Mouse (Mus musculus) MEL (cell line): ENCODE results near the gene Nphp4. TPM values are rescaled to one million over a fixed set of nuclear protein-coding genes. Genes with fewer than 3 reads are reported as not detected.

ENCODE experiments used
- DNase-seq: peaks from one replicate; pipeline ENCODE4 v3.0.0; 2011; ENCODE audit warnings: low read depth, low spot score
- H3K27ac ChIP-seq: 2 replicates; pipeline ENCODE4 v1.5.1; 2012; ENCODE audit warnings: low read depth, mild to moderate bottlenecking, control low read depth, low read length, moderate library complexity; ENCODE audit not compliant: control insufficient read depth
- H3K27me3 ChIP-seq, 2 experiments: fragments of 150-350 bp in 1 of 2; sonication (generic) in 1 of 2; 2 replicates each; pipeline ENCODE4 v1.6.1; 2012; ENCODE audit warnings: low read length in 2 of 2, mild to moderate bottlenecking in 2 of 2, improper control_type of control experiment in 1 of 2, moderate library complexity in 1 of 2; ENCODE audit not compliant: insufficient read depth in 2 of 2, control insufficient read depth in 1 of 2
- H3K36me3 ChIP-seq, 2 experiments: 2 replicates each; pipeline ENCODE4 v1.6.1; 2012 to 2014; ENCODE audit warnings: low read length in 2 of 2, improper control_type of control experiment in 1 of 2, inconsistent platforms in 1 of 2, mild to moderate bottlenecking in 1 of 2; ENCODE audit not compliant: insufficient read depth in 2 of 2, control insufficient read depth in 1 of 2
- H3K4me1 ChIP-seq, 2 experiments: fragments of 150-350 bp in 1 of 2; sonication (generic) in 1 of 2; 2 replicates each; pipeline ENCODE4 v1.6.1; 2012; ENCODE audit warnings: low read length in 2 of 2, improper control_type of control experiment in 1 of 2, mild to moderate bottlenecking in 1 of 2; ENCODE audit not compliant: insufficient read depth in 2 of 2, control insufficient read depth in 1 of 2
- H3K4me3 ChIP-seq, 2 experiments: fragments of 150-350 bp in 1 of 2; sonication (generic) in 1 of 2; 2 replicates each; pipeline ENCODE4 v1.5.1; 2012; ENCODE audit warnings: low read depth in 2 of 2, low read length in 2 of 2, mild to moderate bottlenecking in 2 of 2, moderate library complexity in 2 of 2, control low read depth in 1 of 2, improper control_type of control experiment in 1 of 2; ENCODE audit not compliant: control insufficient read depth in 1 of 2, insufficient read depth in 1 of 2
- H3K79me2 ChIP-seq: 2 replicates; pipeline ENCODE4 v1.6.1; 2012; ENCODE audit warnings: mild to moderate bottlenecking, low read length, moderate library complexity; ENCODE audit not compliant: control insufficient read depth, poor library complexity, insufficient read depth
- H3K9ac ChIP-seq: 2 replicates; pipeline ENCODE4 v1.6.1; 2012; ENCODE audit warnings: low read depth, mild to moderate bottlenecking, control low read depth, low read length, moderate library complexity; ENCODE audit not compliant: control insufficient read depth, poor library complexity, severe bottlenecking
- H3K9me3 ChIP-seq: fragments of 150-350 bp; sonication (generic); replicated peaks from 2 replicates; pipeline ENCODE4 v1.6.1; 2012; ENCODE audit warnings: mild to moderate bottlenecking, low read length, improper control_type of control experiment, moderate library complexity; ENCODE audit not compliant: insufficient read depth
- BHLHE40 ChIP-seq: IDR thresholded peaks from 2 replicates; pipeline ENCODE4 v1.6.1; 2012; ENCODE audit warnings: low read depth, mild to moderate bottlenecking, inconsistent platforms, low read length, improper control_type of control experiment, borderline replicate concordance
- CHD1 ChIP-seq: IDR thresholded peaks from 2 replicates; pipeline ENCODE4 v1.6.1; 2012; ENCODE audit warnings: low read depth, mild to moderate bottlenecking, inconsistent platforms, low read length, improper control_type of control experiment
- ELF1 ChIP-seq: IDR thresholded peaks from 2 replicates; pipeline ENCODE4 v1.6.1; 2014; ENCODE audit warnings: low read depth, mild to moderate bottlenecking, inconsistent platforms, low read length, improper control_type of control experiment, moderate library complexity
- EP300 ChIP-seq, 2 experiments: IDR thresholded peaks; 2 replicates each; pipeline ENCODE4 v1.6.1; 2011; ENCODE audit warnings: improper control_type of control experiment in 2 of 2, low read length in 2 of 2, low read depth in 1 of 2, mild to moderate bottlenecking in 1 of 2
- ETS1 ChIP-seq: IDR thresholded peaks from 2 replicates; pipeline ENCODE4 v1.6.1; 2012; ENCODE audit warnings: low read depth, mild to moderate bottlenecking, inconsistent platforms, low read length, improper control_type of control experiment, moderate library complexity
- GABPA ChIP-seq: IDR thresholded peaks from 2 replicates; pipeline ENCODE4 v1.6.1; 2012; ENCODE audit warnings: low read depth, mild to moderate bottlenecking, inconsistent platforms, low read length, improper control_type of control experiment, moderate library complexity
- JUND ChIP-seq: IDR thresholded peaks from 2 replicates; pipeline ENCODE4 v1.6.1; 2011; ENCODE audit warnings: low read depth, mild to moderate bottlenecking, improper control_type of control experiment, low read length
- KAT2A ChIP-seq: conservative IDR thresholded peaks from 2 replicates; pipeline ENCODE4 v1.6.1; 2012; ENCODE audit warnings: low read depth, low read length, improper control_type of control experiment, inconsistent platforms
- MAFK ChIP-seq: IDR thresholded peaks from 2 replicates; pipeline ENCODE4 v1.6.1; 2011; ENCODE audit warnings: low read depth, mild to moderate bottlenecking, low read length, improper control_type of control experiment, borderline replicate concordance
- MAX ChIP-seq: IDR thresholded peaks from 2 replicates; pipeline ENCODE4 v1.6.1; 2011; ENCODE audit warnings: low read length, improper control_type of control experiment
- MAZ ChIP-seq: IDR thresholded peaks from 2 replicates; pipeline ENCODE4 v1.6.1; 2012; ENCODE audit warnings: low read depth, mild to moderate bottlenecking, inconsistent platforms, low read length, improper control_type of control experiment
- MEF2A ChIP-seq: IDR thresholded peaks from 2 replicates; pipeline ENCODE4 v1.6.1; 2014; ENCODE audit warnings: low read depth, mild to moderate bottlenecking, inconsistent platforms, low read length, improper control_type of control experiment; ENCODE audit not compliant: poor library complexity, insufficient replicate concordance, severe bottlenecking; ENCODE audit errors: extremely low read depth
- MYB ChIP-seq: IDR thresholded peaks from 2 replicates; pipeline ENCODE4 v1.6.1; 2011; ENCODE audit warnings: mild to moderate bottlenecking, low read depth, low read length, improper control_type of control experiment
- MYC ChIP-seq: IDR thresholded peaks from 2 replicates; pipeline ENCODE4 v1.6.1; 2011; ENCODE audit warnings: low read depth, mild to moderate bottlenecking, low read length, improper control_type of control experiment, moderate library complexity
- NELFE ChIP-seq: IDR thresholded peaks from 2 replicates; pipeline ENCODE4 v1.6.1; 2011; ENCODE audit warnings: low read depth, low read length, improper control_type of control experiment
- NRF1 ChIP-seq: IDR thresholded peaks from 2 replicates; pipeline ENCODE4 v1.6.1; 2014; ENCODE audit warnings: low read depth, mild to moderate bottlenecking, inconsistent platforms, low read length, improper control_type of control experiment, moderate library complexity; ENCODE audit not compliant: poor library complexity, insufficient read depth, severe bottlenecking
- POLR2A ChIP-seq, 2 experiments: IDR thresholded peaks; 2 replicates each; pipeline ENCODE4 v1.6.1; 2011 to 2012; ENCODE audit warnings: low read length in 2 of 2, mild to moderate bottlenecking in 2 of 2, control low read depth in 1 of 2, improper control_type of control experiment in 1 of 2, low read depth in 1 of 2, moderate library complexity in 1 of 2; ENCODE audit not compliant: control insufficient read depth in 1 of 2, insufficient read depth in 1 of 2, poor library complexity in 1 of 2
- POLR2AphosphoS2 ChIP-seq: IDR thresholded peaks from 2 replicates; pipeline ENCODE4 v1.6.1; 2011; ENCODE audit warnings: low read length, improper control_type of control experiment
- RAD21 ChIP-seq: IDR thresholded peaks from 2 replicates; pipeline ENCODE4 v1.6.1; 2011; ENCODE audit warnings: mild to moderate bottlenecking, low read depth, low read length, improper control_type of control experiment
- RCOR1 ChIP-seq: IDR thresholded peaks from 2 replicates; pipeline ENCODE4 v1.6.1; 2012; ENCODE audit warnings: low read depth, mild to moderate bottlenecking, inconsistent platforms, low read length, improper control_type of control experiment
- SIN3A ChIP-seq: IDR thresholded peaks from 2 replicates; pipeline ENCODE4 v1.6.1; 2012; ENCODE audit warnings: low read length, improper control_type of control experiment, inconsistent platforms
- SMC3 ChIP-seq: IDR thresholded peaks from 2 replicates; pipeline ENCODE4 v1.6.1; 2011; ENCODE audit warnings: low read depth, low read length, improper control_type of control experiment
- TAL1 ChIP-seq: IDR thresholded peaks from 2 replicates; pipeline ENCODE4 v1.6.1; 2012; ENCODE audit warnings: mild to moderate bottlenecking, inconsistent platforms, low read length, moderate library complexity, mixed read lengths
- TBP ChIP-seq: IDR thresholded peaks from 2 replicates; pipeline ENCODE4 v1.8.0; 2011; ENCODE audit warnings: low read depth, low read length, improper control_type of control experiment
- TCF12 ChIP-seq: IDR thresholded peaks from 2 replicates; pipeline ENCODE4 v1.6.1; 2014; ENCODE audit warnings: low read depth, mild to moderate bottlenecking, inconsistent platforms, low read length, improper control_type of control experiment, moderate library complexity
- UBTF ChIP-seq: IDR thresholded peaks from 2 replicates; pipeline ENCODE4 v1.6.1; 2012; ENCODE audit warnings: low read depth, mild to moderate bottlenecking, inconsistent platforms, low read length, improper control_type of control experiment, moderate library complexity, borderline replicate concordance; ENCODE audit not compliant: insufficient read depth
- USF1 ChIP-seq: IDR thresholded peaks from 2 replicates; pipeline ENCODE4 v1.6.1; 2014; ENCODE audit warnings: low read depth, mild to moderate bottlenecking, inconsistent platforms, low read length, improper control_type of control experiment, moderate library complexity
- USF2 ChIP-seq, 2 experiments: IDR thresholded peaks; 2 replicates each; pipeline ENCODE4 v1.6.1; 2011 to 2012; ENCODE audit warnings: improper control_type of control experiment in 2 of 2, low read length in 2 of 2, borderline replicate concordance in 1 of 2, inconsistent platforms in 1 of 2, low read depth in 1 of 2, mild to moderate bottlenecking in 1 of 2; ENCODE audit not compliant: insufficient read depth in 1 of 2
- polyA plus RNA-seq, 2 experiments: library from polyadenylated mRNA; stranded (reverse) in 1 of 2; unstranded in 1 of 2; fragments of >175 nt in 1 of 2; fragments of >200 nt in 1 of 2; gene quantifications; 2 replicates each; pipeline versions ENCODE4 v1.2.1 to v1.2.4; 2012; ENCODE audit warnings: low replicate concordance in 2 of 2, low read depth in 1 of 2; ENCODE audit not compliant: insufficient read length in 2 of 2, insufficient read depth in 1 of 2, missing spikeins in 1 of 2
- total RNA-seq: library from RNA; depleted of rRNA; stranded (reverse); fragments of 300-350 nt; gene quantifications from 2 replicates; pipeline ENCODE4 v1.2.3, GENCODE M21; 2012

Gene Nphp4
- total and polyA plus RNA-seq, 3 experiments: not detected

- Histone ChIP-seq H3K9me3 (no peaks in the 10 kb centered on the region), H3K27ac (no peak overlapping the region), H3K4me1 (no peaks in the 10 kb centered on the region), H3K36me3 (no peaks in the 10 kb centered on the region), H3K79me2 (no peaks in the 10 kb centered on the region), H3K9ac (no peak overlapping the region), H3K27me3 (no peaks in the 10 kb centered on the region), H3K4me3 (no peak overlapping the region)
- no peak for TF ChIP-seq USF2 (IDR thresholded peaks at IDR 0.05; ENCODE audit: borderline replicate concordance in 1 of 2, insufficient read depth in 1 of 2, low read depth in 1 of 2, low read length in 2 of 2)
- TF ChIP-seq EP300 (IDR thresholded peaks at IDR 0.05; ENCODE audit: low read depth in 1 of 2, low read length in 2 of 2): no peak
- TF ChIP-seq USF1: no peak
- TF ChIP-seq ELF1: no peak
- TF ChIP-seq SIN3A: no peak
- TF ChIP-seq NELFE: no peak
- no peak for TF ChIP-seq TAL1
- no peak for TF ChIP-seq NRF1
- no peak for TF ChIP-seq GABPA
- TF ChIP-seq MYB: no peak
- TF ChIP-seq KAT2A: no peak
- TF ChIP-seq MEF2A: no peak
- TF ChIP-seq MAX: no peak
- TF ChIP-seq SMC3: no peak
- TF ChIP-seq RAD21: no peak
- TF ChIP-seq POLR2A (IDR thresholded peaks at IDR 0.05; ENCODE audit: control insufficient read depth in 1 of 2, insufficient read depth in 1 of 2, low read depth in 1 of 2, low read length in 2 of 2, poor library complexity in 1 of 2): no peak
- no peak for TF ChIP-seq TBP
- TF ChIP-seq MAZ: no peak
- no peak for TF ChIP-seq UBTF
- no peak for DNase-seq
Observed at GRCm38 (mm10) chr4:152576826-152577225, 100.3 kb downstream of the Nphp4 start.

- no peak for TF ChIP-seq TBP
- no peak for TF ChIP-seq JUND
- no peak for TF ChIP-seq KAT2A
- TF ChIP-seq POLR2AphosphoS2: no peak
- no peak for TF ChIP-seq ETS1
- TF ChIP-seq MAFK: no peak
- no peak for TF ChIP-seq CHD1
- no peak for TF ChIP-seq RCOR1
- no peak for TF ChIP-seq ELF1
- no peak for TF ChIP-seq BHLHE40
- no peak for TF ChIP-seq MAX
- no peak for TF ChIP-seq UBTF
- TF ChIP-seq TCF12: no peak
- no peak for TF ChIP-seq MYB
- TF ChIP-seq MYC: no peak
- H3K27ac ChIP-seq: no peak overlapping the region
- H3K9ac ChIP-seq: no peak overlapping the region
- H3K4me3 ChIP-seq: no peak overlapping the region
- DNase-seq: no peak
- no peaks in the 10 kb centered on the region for H3K36me3 ChIP-seq
- H3K79me2 ChIP-seq: no peaks in the 10 kb centered on the region
- H3K4me1 ChIP-seq: no peaks in the 10 kb centered on the region
- no peaks in the 10 kb centered on the region for H3K9me3 ChIP-seq
- H3K27me3 ChIP-seq: no peaks in the 10 kb centered on the region
Observed at GRCm38 (mm10) chr4:152579956-152580355, 103.5 kb downstream of the Nphp4 start.
